Mouse (Mus musculus): Measurements from ENCODE around the gene Chia1. TPM values are rescaled to one million over a fixed set of nuclear protein-coding genes. Genes with fewer than 3 reads are reported as not detected.

Chia1 gene
- polyA plus RNA-seq, 2 experiments, result 0.04 TPM; not detected in 1

GRCm38 (mm10) chr3:106128807-106129493, 15.9 kb downstream of the Chia1 start:
- ATAC-seq (ENCODE audit: low FRiP score, low read depth) (no peak), DNase-seq (ENCODE audit: low spot score) (no peak)
- TF ChIP-seq POLR2A (IDR thresholded peaks at IDR 0.05; ENCODE audit: borderline replicate concordance, extremely low read depth, insufficient read depth, insufficient read length), result no peak
- Histone ChIP-seq H3K4me3 (replicated peaks; ENCODE audit: low read length) (no peak overlapping the region), H3K36me3 (ENCODE audit: control insufficient read depth, insufficient read depth, low read length) (no peaks in the 10 kb centered on the region), H3K27me3 (ENCODE audit: control insufficient read depth, insufficient read depth, low read length) (no peaks in the 10 kb centered on the region), H3K9me3 (ENCODE audit: control insufficient read depth, low read length) (peaks cover 5% of the 10 kb centered on the region; the same call in 1 of the 2 replicates), H3K27ac (replicated peaks; ENCODE audit: low read depth, low read length) (no peak overlapping the region), H3K4me1 (ENCODE audit: control insufficient read depth, insufficient read depth, low read length) (no peaks in the 10 kb centered on the region), H3K9ac (ENCODE audit: low read depth, low read length, severe bottlenecking) (no peak overlapping the region), H3K4me2 (replicated peaks; ENCODE audit: low read depth, low read length, severe bottlenecking) (no peak overlapping the region)
- WGBS, result 76% methylated on average over 4 of the region's 4 CpGs

GRCm38 (mm10) chr3:106131690-106132089, 18.7 kb downstream of the Chia1 start:
- Histone ChIP-seq H3K4me2 (replicated peaks; ENCODE audit: low read depth, low read length, severe bottlenecking) (no peak overlapping the region), H3K9ac (ENCODE audit: low read depth, low read length, severe bottlenecking) (no peak overlapping the region), H3K27me3 (ENCODE audit: control insufficient read depth, insufficient read depth, low read length) (no peaks in the 10 kb centered on the region), H3K9me3 (ENCODE audit: control insufficient read depth, low read length) (no peaks in the 10 kb centered on the region; the same call in 1 of the 2 replicates), H3K36me3 (ENCODE audit: control insufficient read depth, insufficient read depth, low read length) (no peaks in the 10 kb centered on the region), H3K4me3 (replicated peaks; ENCODE audit: low read length) (no peak overlapping the region), H3K27ac (replicated peaks; ENCODE audit: low read depth, low read length) (no peak overlapping the region), H3K4me1 (ENCODE audit: control insufficient read depth, insufficient read depth, low read length) (no peaks in the 10 kb centered on the region)
- ATAC-seq (ENCODE audit: low FRiP score, low read depth), result no peak
- no peak for DNase-seq (ENCODE audit: low spot score)
- no peak for TF ChIP-seq POLR2A (IDR thresholded peaks at IDR 0.05; ENCODE audit: borderline replicate concordance, extremely low read depth, insufficient read depth, insufficient read length)
- WGBS, result 78% methylated on average over 5 of the region's 5 CpGs

DNA sequence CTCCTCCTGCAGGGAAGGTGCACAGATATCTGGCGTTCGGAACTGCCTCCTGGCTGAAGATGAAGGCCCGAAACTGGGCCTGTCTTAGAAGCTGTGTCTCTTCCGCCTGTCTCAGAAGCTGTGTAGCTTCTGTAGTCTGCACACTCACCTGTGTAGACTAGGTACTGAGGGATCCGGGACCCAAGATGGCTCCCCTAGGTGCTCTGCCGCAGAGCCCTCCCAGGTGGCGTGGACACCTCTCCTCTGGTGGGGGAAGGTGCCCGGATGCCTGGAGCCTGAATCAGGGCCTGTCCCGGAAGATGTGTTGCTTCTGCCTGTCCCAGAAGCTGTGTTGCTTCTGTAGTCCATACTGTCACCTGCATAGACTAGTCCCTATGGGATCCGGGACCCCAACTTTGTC, 31.1 kb downstream of the Chia1 start:
- ATAC-seq (ENCODE audit: low FRiP score, low read depth), result no peak
- 88% methylated on average over 10 of the region's 10 CpGs for whole genome bisulfite sequencing

DNA sequence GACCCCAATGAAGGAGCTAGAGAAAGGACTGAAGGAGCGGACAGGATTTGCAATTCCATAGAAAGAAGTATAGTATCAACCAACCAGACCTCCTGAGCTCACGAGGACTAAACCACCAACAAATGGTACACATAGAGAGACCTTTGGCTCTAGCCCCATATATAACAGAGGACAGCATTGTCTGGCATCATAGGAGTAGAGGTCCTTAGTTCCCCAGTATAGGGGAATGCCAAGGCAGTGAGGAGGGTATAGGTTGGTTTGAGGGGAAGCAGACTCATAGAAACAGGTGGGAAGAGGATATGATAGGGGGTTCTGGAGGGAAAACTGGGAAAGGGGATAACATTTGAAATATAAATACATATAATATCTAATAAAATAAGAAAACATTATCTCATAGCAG, 41.4 kb downstream of the Chia1 start:
- Histone ChIP-seq H3K4me3 (replicated peaks; ENCODE audit: low read length) (no peak overlapping the region), H3K27ac (replicated peaks; ENCODE audit: low read depth, low read length) (no peak overlapping the region), H3K9ac (ENCODE audit: low read depth, low read length, severe bottlenecking) (no peak overlapping the region), H3K4me1 (ENCODE audit: control insufficient read depth, insufficient read depth, low read length) (no peaks in the 10 kb centered on the region), H3K27me3 (ENCODE audit: control insufficient read depth, insufficient read depth, low read length) (no peaks in the 10 kb centered on the region), H3K36me3 (ENCODE audit: control insufficient read depth, insufficient read depth, low read length) (no peaks in the 10 kb centered on the region), H3K9me3 (ENCODE audit: control insufficient read depth, low read length) (peaks cover 15% of the 10 kb centered on the region; the same call in 1 of the 2 replicates), H3K4me2 (replicated peaks; ENCODE audit: low read depth, low read length, severe bottlenecking) (no peak overlapping the region)
- no peak for ATAC-seq (ENCODE audit: low FRiP score, low read depth)
- 79% methylated on average over 2 of the region's 2 CpGs for WGBS
- DNase-seq (ENCODE audit: low spot score), result no peak
- no peak for TF ChIP-seq POLR2A (IDR thresholded peaks at IDR 0.05; ENCODE audit: borderline replicate concordance, extremely low read depth, insufficient read depth, insufficient read length)

More for the DNA sequence above, 31.1 kb downstream of the Chia1 start:
- H3K36me3 ChIP-seq (ENCODE audit: control insufficient read depth, insufficient read depth, low read length), result no peaks in the 10 kb centered on the region
- no peaks in the 10 kb centered on the region for H3K4me1 ChIP-seq (ENCODE audit: control insufficient read depth, insufficient read depth, low read length)
- no peaks in the 10 kb centered on the region for H3K27me3 ChIP-seq (ENCODE audit: control insufficient read depth, insufficient read depth, low read length)
- H3K9me3 ChIP-seq (ENCODE audit: control insufficient read depth, low read length), result peaks cover 21% of the 10 kb centered on the region
- H3K27ac ChIP-seq (replicated peaks; ENCODE audit: low read depth, low read length), result no peak overlapping the region
- TF ChIP-seq POLR2A (IDR thresholded peaks at IDR 0.05; ENCODE audit: borderline replicate concordance, extremely low read depth, insufficient read depth, insufficient read length), result no peak
- no peak overlapping the region for H3K4me2 ChIP-seq (replicated peaks; ENCODE audit: low read depth, low read length, severe bottlenecking)
- H3K9ac ChIP-seq (ENCODE audit: low read depth, low read length, severe bottlenecking), result no peak overlapping the region
- DNase-seq (ENCODE audit: low spot score), result no peak
- H3K4me3 ChIP-seq (replicated peaks; ENCODE audit: low read length), result no peak overlapping the region

DNA sequence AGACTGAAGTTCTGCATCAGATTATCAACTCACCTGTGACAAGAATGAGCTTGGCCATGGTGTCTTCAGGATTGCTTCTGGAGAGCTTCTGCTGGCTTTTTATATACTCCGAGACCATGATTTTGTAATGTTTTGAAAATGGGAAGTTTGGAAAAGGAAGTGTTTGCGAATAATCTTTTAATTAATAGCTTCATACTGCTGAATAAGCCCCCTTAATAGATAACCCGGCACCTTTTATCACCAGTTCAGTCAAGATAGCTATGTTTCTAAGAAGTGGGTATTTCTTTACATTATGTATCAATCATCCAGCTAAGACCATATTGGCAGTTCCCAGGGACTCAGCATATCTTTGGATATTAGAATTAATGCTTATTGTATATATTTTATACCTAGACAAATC, 54.4 kb downstream of the Chia1 start, which contains the start of gene Chil3:
Chil3 (minus strand) TSS at position 101 of the 400 bp plus-strand sequence.
- 76% methylated on average over 3 of the region's 3 CpGs for WGBS
- Histone ChIP-seq H3K36me3 (ENCODE audit: control insufficient read depth, insufficient read depth, low read length) (no peaks in the 10 kb centered on the region), H3K4me3 (replicated peaks; ENCODE audit: low read length) (no peak within 1 kb of the TSS), H3K27ac (replicated peaks; ENCODE audit: low read depth, low read length) (no peak within 1 kb of the TSS), H3K4me1 (ENCODE audit: control insufficient read depth, insufficient read depth, low read length) (no peaks in the 10 kb centered on the region), H3K9ac (ENCODE audit: low read depth, low read length, severe bottlenecking) (no peak within 1 kb of the TSS), H3K9me3 (ENCODE audit: control insufficient read depth, low read length) (0 out of 2 replicates have a peak, but pooled peaks cover 7% of the 10 kb centered on the region), H3K27me3 (ENCODE audit: control insufficient read depth, insufficient read depth, low read length) (no peaks in the 10 kb centered on the region), H3K4me2 (replicated peaks; ENCODE audit: low read depth, low read length, severe bottlenecking) (no peak within 1 kb of the TSS)
- ATAC-seq (ENCODE audit: low FRiP score, low read depth) (no peak), DNase-seq (ENCODE audit: low spot score) (no peak)
- TF ChIP-seq POLR2A (IDR thresholded peaks at IDR 0.05; ENCODE audit: borderline replicate concordance, extremely low read depth, insufficient read depth, insufficient read length), result no peak

Data from limb, embryonic 14.5 days (tissue).